ENCODE assay signal across 15 mouse cellular contexts in genomic region chr12:86838181-86838580, GRCm38 (mm10). TPM values are rescaled to one million over a fixed set of nuclear protein-coding genes. Genes with fewer than 3 reads are reported as not detected.
A peak's percentile ranks its signal among the peaks of the same experiment; 100 is the strongest.
DNase-seq lines count a peak whose midpoint lies in the region; ATAC-seq and TF ChIP-seq lines count a peak whose summit lies in the region.
"Had no signal": no experiment of that assay in that cellular context is flagged by ENCODE, and none has a peak within 500 bp of the region (broad histone marks: within the 10 kb centered on the region; RNA-seq: fewer than 3 reads in every experiment).

No protein-coding gene starts in this region.

- WGBS in lung, embryonic 14.5 days: 41% methylated on average over 2 of the region's 2 CpGs
- WGBS in lung, adult 2 months: 53% methylated on average over 2 of the region's 2 CpGs
- 51% methylated on average over 2 of the region's 2 CpGs for WGBS in heart, embryonic 13.5 days

- no peaks in the 10 kb centered on the region for H3K27me3 ChIP-seq in lung, embryonic 14.5 days (ENCODE audit: insufficient read depth, low read length)
- H3K27me3 ChIP-seq in heart, embryonic 13.5 days (replicated peaks): no peaks in the 10 kb centered on the region
- H3K27me3 ChIP-seq in myocyte (ENCODE audit: control insufficient read depth, insufficient read depth, insufficient read length): no peaks in the 10 kb centered on the region
- H3K27me3 ChIP-seq: embryonic facial prominence, embryonic 15.5 days; forebrain, embryonic 13.5 days; midbrain, embryonic 13.5 days had no signal

- no peak overlapping the region for H3K9ac ChIP-seq in lung, embryonic 14.5 days
- no peak overlapping the region for H3K9ac ChIP-seq in heart, embryonic 13.5 days
- H3K9ac ChIP-seq: embryonic facial prominence, embryonic 15.5 days; forebrain, embryonic 13.5 days; midbrain, embryonic 13.5 days had no signal

- intact Hi-C loops in gastrocnemius, adult 2 months (cut with DNase I): no loop called here

- peak overlapping the region; percentile 57 for H3K27ac ChIP-seq in gastrocnemius, adult 2 months
- H3K27ac ChIP-seq in lung, embryonic 14.5 days (ENCODE audit: low read depth): peak overlapping the region; percentile 66
- peak overlapping the region; percentile 67 for H3K27ac ChIP-seq in heart, embryonic 13.5 days (replicated peaks)
- H3K27ac ChIP-seq: embryonic facial prominence, embryonic 15.5 days; forebrain, embryonic 13.5 days; macrophage; midbrain, embryonic 13.5 days had no signal

- no peak overlapping the region for H3ac ChIP-seq in myocyte (ENCODE audit: control insufficient read depth, insufficient read length)

- no peaks in the 10 kb centered on the region for H3K36me3 ChIP-seq in lung, embryonic 14.5 days (ENCODE audit: insufficient read depth)
- H3K36me3 ChIP-seq in heart, embryonic 13.5 days: no peaks in the 10 kb centered on the region
- H3K36me3 ChIP-seq in myocyte (ENCODE audit: control insufficient read depth, insufficient read depth): no peaks in the 10 kb centered on the region
- H3K36me3 ChIP-seq: embryonic facial prominence, embryonic 15.5 days; midbrain, embryonic 13.5 days had no signal

- H3K4me3 ChIP-seq in gastrocnemius, adult 2 months: no peak overlapping the region
- no peak overlapping the region for H3K4me3 ChIP-seq in lung, embryonic 14.5 days (ENCODE audit: low read depth, low read length)
- no peak overlapping the region for H3K4me3 ChIP-seq in lung, adult 2 months (replicated peaks; ENCODE audit: extremely low read depth, low read depth, low read length)
- no peak overlapping the region for H3K4me3 ChIP-seq in heart, embryonic 13.5 days
- no peak overlapping the region for H3K4me3 ChIP-seq in myocyte
- H3K4me3 ChIP-seq: embryonic facial prominence, embryonic 15.5 days; forebrain, embryonic 13.5 days; midbrain, embryonic 13.5 days had no signal

- no peak overlapping the region for H3K4me2 ChIP-seq in lung, embryonic 14.5 days
- no peak overlapping the region for H3K4me2 ChIP-seq in heart, embryonic 13.5 days
- peak overlapping the region; percentile 8 for H3K4me2 ChIP-seq in myocyte (ENCODE audit: low read depth)
- H3K4me2 ChIP-seq: embryonic facial prominence, embryonic 15.5 days; forebrain, embryonic 13.5 days; midbrain, embryonic 13.5 days had no signal

- no peaks in the 10 kb centered on the region for H3K9me3 ChIP-seq in lung, embryonic 14.5 days (ENCODE audit: low read depth, low read length)
- H3K9me3 ChIP-seq in heart, embryonic 13.5 days: no peaks in the 10 kb centered on the region
- H3K9me3 ChIP-seq: embryonic facial prominence, embryonic 15.5 days; forebrain, embryonic 13.5 days; midbrain, embryonic 13.5 days had no signal

- no peak for TF ChIP-seq CTCF in gastrocnemius, adult 2 months (IDR thresholded peaks at IDR 0.05)
- TF ChIP-seq CTCF in lung, embryonic 14.5 days (IDR thresholded peaks at IDR 0.05; ENCODE audit: low read depth): no peak
- TF ChIP-seq CTCF in lung, adult 2 months (IDR thresholded peaks at IDR 0.05; ENCODE audit: insufficient read depth, low read length): no peak

- H3K79me2 ChIP-seq in myocyte (ENCODE audit: control insufficient read depth, insufficient read depth): no peaks in the 10 kb centered on the region

- ATAC-seq in lung, embryonic 14.5 days (ENCODE audit: insufficient read depth): no peak
- ATAC-seq in heart, embryonic 13.5 days (ENCODE audit: extremely low read depth, insufficient number of reproducible peaks, low FRiP score, low TSS enrichment): no peak
- ATAC-seq: forebrain, embryonic 13.5 days; midbrain, embryonic 13.5 days had no signal

- no peak for DNase-seq in gastrocnemius, adult 2 months
- DNase-seq in gastrocnemius, postnatal 10 days: no peak
- no peak for DNase-seq in lung, embryonic 14.5 days
- DNase-seq in lung, adult 2 months: no peak
- DNase-seq in embryo, embryonic 10 days (ENCODE audit: low spot score): no peak
- DNase-seq in right cerebral cortex, adult 2 months (ENCODE audit: low spot score in 2 of 2): no peak
- DNase-seq: kidney, adult 8-10 months; liver; right cerebral cortex, postnatal 25 days had no signal

- no peak for TF ChIP-seq POLR2A in lung, adult 2 months (IDR thresholded peaks at IDR 0.05; ENCODE audit: borderline replicate concordance, extremely low read depth, low read depth, low read length)
- TF ChIP-seq POLR2A in myocyte (IDR thresholded peaks at IDR 0.05; ENCODE audit: insufficient read length, low read depth): no peak

- peaks cover 34% of the 10 kb centered on the region for H3K4me1 ChIP-seq in lung, embryonic 14.5 days (ENCODE audit: insufficient read depth)
- peaks cover 21% of the 10 kb centered on the region for H3K4me1 ChIP-seq in lung, adult 2 months (ENCODE audit: control insufficient read depth, insufficient read depth, low read length)
- peaks cover 58% of the 10 kb centered on the region for H3K4me1 ChIP-seq in heart, embryonic 13.5 days

TF ChIP-seq in myocyte, 11 proteins besides CTCF, POLR2A, EP300 and RAD21:
- no peak for TF ChIP-seq TCF12 (IDR thresholded peaks at IDR 0.05; ENCODE audit: insufficient read depth, poor library complexity, severe bottlenecking)
- peak; percentile 29; the same call in 1 of the 2 replicates for TF ChIP-seq CEBPB (IDR thresholded peaks at IDR 0.05; ENCODE audit: insufficient read depth, poor library complexity, severe bottlenecking)

RNA-seq across cellular contexts. Expression of gene Irf2bpl, which starts 46.4 kb away (rescaled TPM):
- total RNA-seq in gastrocnemius, adult 2 months (2021): 10 to 100 TPM; 21.5 to 28.2 TPM
- total RNA-seq in gastrocnemius, postnatal 10 days (2021): 10 to 100 TPM; 42.9 to 46.7 TPM
- polyA plus RNA-seq in lung, embryonic 14.5 days (2014; fragmentation: Nextera tagmentation; extraction: Ambion mirVana): 44.6 and 44.8 TPM in 2 replicates
- polyA plus RNA-seq in lung, adult 2 months (2012; rRNA removed): 50.0 and 79.4 TPM in 2 replicates
- 32.7 and 34.1 TPM in 2 replicates for polyA plus RNA-seq in heart, embryonic 13.5 days (2015; fragmentation: Nextera tagmentation; extraction: Ambion mirVana)
- 59.1 TPM for polyA plus RNA-seq in myocyte (2012; fragmentation: generic; extraction: Trizol)
